Mouse (Mus musculus) thymus, postnatal 14 days (tissue): ENCODE measurements around the gene Olfr574.

Experiments used
- DNase-seq: peaks from one replicate; pipeline ENCODE4 v3.0.0; 2021

Gene Olfr574

DNA sequence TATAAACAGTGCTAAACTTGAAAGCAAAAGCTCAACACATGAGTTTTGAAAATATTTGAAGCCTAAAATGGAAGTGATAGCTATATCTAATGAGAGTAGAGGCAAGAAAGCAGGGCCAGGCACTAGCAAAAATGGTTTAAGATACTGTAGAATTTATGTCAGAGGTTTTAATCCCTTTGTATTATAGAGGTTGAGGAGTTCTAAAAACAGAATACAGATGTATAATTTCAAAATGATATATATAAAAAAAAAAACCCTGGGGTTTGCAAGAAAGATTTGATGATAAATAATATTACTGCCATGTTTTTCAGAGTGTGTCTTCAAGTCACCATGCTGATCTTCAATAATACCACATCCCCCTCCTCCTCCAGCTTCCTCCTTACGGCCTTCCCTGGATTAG lies at the start of gene Olfr574:
Gene Olfr574 (plus strand): TSS at position 301 of the 400 bp plus-strand sequence.
- no peak for DNase-seq

DNA sequence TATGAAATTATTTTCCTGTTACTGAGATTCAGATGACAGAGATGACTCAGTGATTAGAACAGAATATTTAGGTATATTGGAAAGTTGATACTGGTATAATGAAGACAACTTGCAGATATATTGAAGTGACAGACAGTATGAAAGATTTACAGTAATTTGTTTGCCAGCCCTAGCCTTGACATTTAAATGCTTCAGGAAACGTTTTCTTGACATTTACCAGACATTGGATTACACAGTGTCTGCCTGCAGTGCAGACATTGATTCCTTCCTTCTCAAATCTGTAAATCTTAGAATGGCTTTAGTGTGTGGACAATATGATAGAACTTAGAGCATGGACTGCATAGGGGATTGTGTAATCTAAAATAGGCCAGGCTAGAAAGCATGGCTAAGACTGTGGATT lies 33.0 kb upstream of the Olfr574 start:
- DNase-seq, result no peak

DNA sequence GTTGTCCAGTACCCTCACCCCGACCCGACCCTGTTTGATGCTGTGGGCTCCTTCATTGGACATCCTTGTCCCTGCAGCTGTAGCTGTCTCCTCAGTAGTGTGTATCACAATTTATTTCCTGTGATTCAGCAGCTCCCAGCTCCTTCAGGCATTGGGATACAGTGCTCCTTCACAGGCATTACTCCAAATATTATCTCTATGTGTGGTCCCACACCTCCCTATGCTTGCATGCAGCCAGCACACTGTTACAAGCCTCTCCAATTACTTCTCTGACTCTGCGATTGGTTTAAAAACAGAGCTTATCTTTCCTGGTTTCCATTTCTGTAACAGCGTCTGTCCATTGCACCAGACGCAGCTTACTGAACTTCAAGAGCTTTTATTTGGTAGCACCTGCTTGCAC lies 31.9 kb upstream of the Olfr574 start:
- DNase-seq, result no peak

DNA sequence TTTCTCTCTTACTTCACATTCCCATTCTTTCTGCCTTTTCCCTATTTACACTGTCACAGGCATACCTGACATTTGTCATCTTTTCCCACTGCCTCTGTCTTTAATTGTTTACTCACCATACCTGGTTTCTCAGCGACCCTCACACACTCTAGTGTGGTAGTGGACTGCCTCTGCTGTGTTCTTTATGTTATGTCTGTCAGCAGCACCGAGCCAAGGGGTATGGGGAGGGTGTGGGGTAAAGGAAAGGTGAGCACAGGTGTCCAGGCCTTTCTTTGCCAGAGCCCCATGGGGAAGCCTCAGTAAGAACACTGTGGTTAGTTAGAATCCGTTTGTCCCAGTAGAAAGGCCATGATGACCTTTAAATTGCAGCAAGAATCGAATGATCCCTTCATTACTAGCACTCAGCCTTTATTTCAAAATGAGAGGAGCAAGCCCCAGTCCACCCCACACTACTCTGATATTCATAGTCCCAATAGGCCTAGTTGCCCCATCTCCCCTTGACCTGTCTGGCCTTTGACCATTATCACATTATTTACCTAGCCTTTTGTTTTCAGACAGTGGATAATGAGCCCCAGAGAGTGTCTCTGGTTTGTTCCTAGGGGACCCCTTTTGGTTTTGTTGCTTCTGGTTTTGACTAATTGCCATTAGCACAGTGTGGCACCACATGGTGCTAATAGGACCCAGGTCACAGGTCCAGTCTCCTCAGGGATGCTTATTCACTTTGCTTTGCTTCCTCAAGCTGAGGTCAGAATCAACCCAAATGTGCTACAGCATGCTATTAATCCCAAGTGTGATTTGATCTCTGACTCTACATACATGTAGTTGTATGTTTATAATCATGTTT lies 31.0 kb upstream of the Olfr574 start, which contains the start of gene Olfr571:
Gene Olfr571 (minus strand): TSS at position 505 of the 844 bp plus-strand sequence.
- no peak for DNase-seq

DNA sequence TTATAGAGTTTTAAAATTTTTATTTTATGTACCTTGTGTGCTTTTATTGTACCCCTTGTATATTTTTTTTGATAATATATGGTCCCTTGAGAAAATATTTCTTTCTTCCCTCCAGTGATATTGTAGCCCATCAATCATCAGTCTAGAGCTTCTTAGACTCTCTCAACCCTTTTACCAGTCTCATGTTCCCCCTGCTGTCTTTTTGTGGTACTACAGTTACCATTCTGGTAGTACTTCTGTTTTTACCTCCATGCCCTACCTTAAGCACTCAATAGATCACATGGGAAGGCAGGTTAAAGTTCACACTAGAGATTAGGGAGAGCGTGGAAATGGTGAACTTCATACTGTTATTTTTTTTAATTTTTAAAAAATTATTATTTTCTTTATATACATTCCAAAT lies 28.6 kb upstream of the Olfr574 start:
- peak; percentile 27 for DNase-seq

DNA sequence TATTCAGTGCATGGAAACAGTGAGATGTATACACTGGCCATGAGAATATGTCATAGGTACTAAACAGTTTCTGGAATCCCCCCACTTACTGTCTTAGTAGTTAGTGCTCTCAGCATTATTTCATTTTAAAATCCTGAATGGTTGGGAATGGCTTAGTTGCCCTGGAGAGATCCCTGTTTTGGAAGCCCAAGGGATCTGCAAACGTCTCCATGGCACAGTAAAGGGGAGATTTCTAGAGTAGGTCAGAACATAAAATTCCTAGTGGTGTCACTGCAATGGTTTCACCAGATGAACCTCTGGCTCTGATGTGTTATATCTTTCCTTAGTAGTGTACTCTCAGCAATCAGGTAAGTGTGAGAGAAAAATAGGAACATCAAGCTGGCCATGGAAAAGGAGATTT lies 24.2 kb upstream of the Olfr574 start, which contains the start of gene Olfr572:
Gene Olfr572 (plus strand): TSS at position 301 of the 400 bp plus-strand sequence.
- DNase-seq, result no peak

DNA sequence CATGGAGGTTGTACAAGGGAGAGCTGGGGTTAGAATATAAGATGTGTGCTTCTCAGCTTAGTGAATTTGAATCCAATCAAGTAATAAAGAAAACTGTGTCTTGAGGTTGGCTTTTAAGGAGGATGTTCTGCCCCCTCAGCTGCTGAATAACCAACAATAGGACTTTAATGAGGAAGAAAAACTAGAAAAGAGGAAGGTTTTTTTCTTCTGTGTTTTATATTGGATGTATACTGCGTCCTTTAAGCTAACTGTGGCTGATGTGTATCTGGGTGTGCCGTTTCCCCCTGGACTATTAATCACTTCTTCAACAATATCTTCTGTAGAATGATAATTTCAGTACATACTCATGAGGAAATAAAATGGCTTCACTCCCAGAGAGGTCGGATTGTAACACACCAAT lies 21.2 kb upstream of the Olfr574 start:
- DNase-seq, result no peak

DNA sequence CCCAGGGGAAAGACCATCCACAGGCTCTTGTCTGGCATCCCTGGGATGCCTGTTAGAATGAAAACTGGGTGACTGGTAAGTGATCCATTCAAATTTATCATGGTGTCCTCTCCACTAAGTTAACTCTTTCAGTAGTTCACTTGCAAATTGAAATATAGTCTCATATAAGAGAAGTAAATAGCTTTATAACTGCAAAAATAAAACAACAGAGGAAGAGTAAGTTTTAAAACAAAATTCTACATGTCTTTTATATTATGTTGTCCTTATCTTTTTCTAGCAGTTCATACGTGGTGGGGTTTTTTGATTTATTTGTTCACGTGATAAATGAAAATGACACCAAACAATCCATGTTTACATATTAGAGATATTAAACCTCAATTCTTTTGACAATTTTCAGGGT lies 5.8 kb upstream of the Olfr574 start, which contains the start of gene Olfr573-ps1:
Gene Olfr573-ps1 (minus strand): TSS at position 101 of the 400 bp plus-strand sequence.
- DNase-seq, result no peak

DNA sequence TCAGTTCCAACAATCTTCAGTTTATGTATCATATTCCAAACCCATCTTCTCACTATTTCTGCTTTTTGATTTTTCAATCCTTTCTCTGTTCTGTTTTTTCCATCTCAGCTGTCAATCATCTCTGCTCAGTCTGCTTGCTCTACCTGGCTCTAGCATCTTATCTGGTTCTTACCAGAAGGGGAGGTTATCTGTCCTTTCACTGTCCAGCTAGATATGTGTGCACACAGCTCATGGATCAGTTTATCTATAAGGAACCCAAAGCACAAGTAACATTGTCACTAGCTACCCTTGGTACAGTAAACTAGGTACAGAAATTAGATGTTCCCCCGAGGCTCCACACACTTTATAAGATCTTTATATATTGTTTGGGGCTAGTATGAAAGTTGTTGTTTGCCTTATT lies 4.8 kb upstream of the Olfr574 start:
- no peak for DNase-seq

DNA sequence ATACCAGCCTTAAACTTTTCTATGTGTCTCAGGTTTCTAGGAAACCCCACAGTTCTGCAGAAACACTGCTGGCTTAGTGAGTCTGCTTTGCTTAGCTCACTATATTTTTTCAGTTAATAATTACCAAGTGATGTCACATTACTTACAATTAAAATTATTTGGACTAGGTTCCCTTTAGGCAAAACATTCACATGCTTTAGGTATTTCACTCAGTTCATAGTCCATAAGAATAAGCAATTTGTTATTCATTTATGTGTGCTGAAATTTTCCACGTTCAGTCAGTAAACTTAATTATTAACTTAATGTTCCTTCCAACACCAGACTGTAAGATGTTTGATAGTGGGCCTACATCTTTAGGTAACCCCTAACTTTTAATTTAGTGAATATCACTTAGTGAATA lies 2.5 kb downstream of the Olfr574 start:
- no peak for DNase-seq

DNA sequence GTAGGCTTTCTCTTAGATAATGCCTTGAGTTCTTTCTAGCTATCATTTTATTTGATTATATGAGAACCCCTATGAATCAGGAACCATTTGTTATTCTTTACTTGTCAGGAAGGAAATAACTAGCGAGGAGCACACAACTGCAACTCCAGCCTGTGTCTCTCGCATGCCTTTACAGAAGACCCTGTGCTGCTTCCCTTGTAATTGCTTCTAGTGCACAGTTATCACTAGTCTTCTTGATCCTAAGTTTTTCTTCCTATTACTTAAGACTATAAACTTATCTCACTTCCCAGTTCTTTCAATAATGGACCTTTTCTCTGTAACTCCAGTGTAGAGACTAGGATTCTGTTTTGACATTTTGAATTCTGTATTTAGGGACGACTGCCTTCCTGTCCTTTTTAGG lies 9.9 kb downstream of the Olfr574 start:
- no peak for DNase-seq

DNA sequence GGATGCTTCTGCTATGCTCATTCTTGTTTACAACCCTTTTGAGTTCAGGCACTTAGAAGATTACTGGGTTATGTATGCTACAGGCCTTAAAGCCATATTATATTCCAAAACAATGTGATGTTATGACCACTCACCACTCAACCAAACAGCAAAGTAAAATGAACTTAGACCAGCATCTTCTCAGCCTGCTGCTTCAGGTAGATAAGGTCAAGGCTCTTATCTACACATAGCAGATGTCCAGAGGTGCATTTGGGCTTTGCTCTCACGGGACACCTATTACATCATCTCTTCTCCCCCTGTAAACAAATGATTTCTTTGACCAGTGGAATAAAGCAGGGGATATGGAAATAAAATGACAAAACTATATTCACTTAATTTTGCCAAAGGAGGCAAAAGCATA lies 10.3 kb downstream of the Olfr574 start, which contains the start of gene Olfr575:
Gene Olfr575 (minus strand): TSS at position 183 of the 400 bp plus-strand sequence.
- no peak for DNase-seq

DNA sequence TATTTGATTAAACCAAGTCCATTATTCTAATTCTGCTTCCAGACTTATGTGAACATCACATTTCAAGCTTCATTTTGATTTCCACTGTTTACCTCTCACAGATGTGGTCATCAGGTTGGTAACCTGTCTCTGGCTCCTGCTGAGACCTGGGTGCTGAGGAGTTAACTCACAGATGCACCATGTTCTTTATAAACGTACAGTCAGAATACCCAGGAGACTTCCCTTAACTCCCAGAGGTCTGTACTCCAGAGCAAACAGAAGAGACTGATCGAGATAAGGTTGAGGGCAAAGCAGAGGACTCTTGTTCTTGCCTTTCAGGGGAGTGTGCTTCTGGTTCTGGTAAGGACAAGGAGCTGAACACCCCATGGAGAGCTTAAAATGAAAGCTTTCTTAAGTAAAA lies 14.1 kb downstream of the Olfr574 start, which contains the start of gene Olfr576:
Gene Olfr576 (plus strand): TSS at position 301 of the 400 bp plus-strand sequence.
- DNase-seq, result no peak

DNA sequence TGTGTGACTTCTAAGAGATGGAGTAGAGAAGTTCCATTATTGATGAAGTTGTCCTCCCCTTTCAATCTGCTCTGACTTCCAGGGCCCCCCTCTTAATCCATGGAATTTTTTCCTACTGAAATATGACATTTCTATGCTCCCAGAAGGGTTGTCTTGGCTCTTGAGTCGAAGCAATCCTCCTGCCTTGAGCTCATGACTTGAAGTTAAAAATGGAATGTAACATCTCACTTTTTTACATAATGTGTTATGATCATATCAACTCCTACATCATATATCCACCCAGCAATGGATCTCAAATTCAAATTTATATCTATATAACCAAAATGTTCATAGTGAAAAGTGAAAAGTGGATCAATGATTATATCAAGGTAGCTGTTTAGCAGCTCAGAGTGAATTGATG lies 26.1 kb downstream of the Olfr574 start:
- no peak for DNase-seq

DNA sequence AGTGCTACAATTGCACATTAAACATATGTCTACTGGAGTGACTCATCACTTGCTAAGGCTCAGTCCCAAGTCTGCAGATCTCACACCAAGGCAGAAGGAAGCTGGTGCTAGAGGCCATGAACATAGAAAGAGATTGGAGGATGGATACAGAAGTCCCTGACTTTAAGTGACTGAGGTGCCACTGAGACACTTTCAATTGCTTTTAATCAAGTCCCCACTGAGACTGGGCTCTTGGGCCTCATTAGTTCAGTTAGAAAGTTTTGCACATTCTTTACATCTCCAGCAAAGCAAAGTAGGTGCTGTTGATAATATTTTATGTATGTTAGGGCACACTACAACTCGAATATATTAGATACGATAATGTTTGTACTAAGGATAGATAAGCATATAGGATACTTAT lies 27.6 kb downstream of the Olfr574 start, which contains the start of gene Olfr577:
Gene Olfr577 (minus strand): TSS at position 101 of the 400 bp plus-strand sequence.
- no peak for DNase-seq

DNA sequence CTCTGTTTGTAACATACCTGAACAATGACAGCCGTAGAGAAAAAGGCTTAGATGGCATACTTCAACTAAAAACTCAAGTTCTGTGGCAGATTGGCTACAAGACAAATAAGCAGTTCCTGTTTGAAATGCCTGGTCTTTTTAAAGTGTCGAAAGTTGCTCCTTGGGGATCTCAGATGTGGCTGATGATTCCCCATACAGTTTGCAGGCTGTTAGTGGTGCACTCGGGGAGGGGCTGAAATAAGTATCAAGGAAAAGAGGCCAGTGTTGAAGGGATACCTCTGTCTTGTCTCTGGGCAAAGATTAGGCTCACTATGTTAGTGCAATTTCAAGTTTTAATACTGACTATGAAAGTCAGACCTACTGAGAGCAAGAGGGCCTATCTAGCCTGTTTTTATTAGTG lies 41.0 kb downstream of the Olfr574 start, which contains the start of gene Olfr578:
Gene Olfr578 (minus strand): TSS at position 101 of the 400 bp plus-strand sequence.
- no peak for DNase-seq
